8 mouse cellular contexts compared by ENCODE assay signal in the genomic region with DNA sequence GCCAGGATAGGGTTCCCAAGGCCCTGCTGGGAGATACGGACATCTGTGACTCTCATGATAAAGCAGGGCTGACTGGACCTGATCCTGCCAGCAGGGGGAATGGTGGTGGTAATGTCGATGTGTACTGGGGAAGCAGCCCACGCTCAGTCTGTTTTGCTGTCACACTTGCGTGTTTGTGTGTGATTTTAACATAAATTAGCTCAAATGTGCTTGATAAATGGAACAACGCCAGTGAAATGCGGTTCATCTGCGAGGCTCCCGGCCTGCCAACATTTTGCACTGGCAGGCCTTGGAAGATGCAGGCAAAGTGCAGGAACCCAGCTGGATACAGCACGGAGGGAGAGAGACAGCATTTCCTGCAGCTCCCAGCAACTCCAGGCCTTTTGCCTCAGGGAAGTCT.
DNase-seq lines count a peak whose midpoint lies in the region; ATAC-seq lines count a peak whose summit lies in the region.

No protein-coding gene starts in this region.

- 29% methylated on average over 9 of the region's 9 CpGs for WGBS in heart, embryonic 11.5 days (ENCODE audit: insufficient replicate concordance)
- 25% methylated on average over 9 of the region's 9 CpGs for WGBS in forebrain, embryonic 14.5 days
- 33% methylated on average over 8 of the region's 9 CpGs for WGBS in neural tube, embryonic 14.5 days

- H3K9me3 ChIP-seq in heart, embryonic 11.5 days (replicated peaks; ENCODE audit: control insufficient read depth, low read length) = no peaks in the 10 kb centered on the region
- no peaks in the 10 kb centered on the region for H3K9me3 ChIP-seq in forebrain, embryonic 14.5 days (replicated peaks; ENCODE audit: control insufficient read depth, low read length)
- no peaks in the 10 kb centered on the region for H3K9me3 ChIP-seq in neural tube, embryonic 14.5 days (ENCODE audit: control insufficient read depth, low read length)

- intact Hi-C loops in heart, postnatal 36 days (cut with DNase I) = no loop called here

- no peaks in the 10 kb centered on the region for H3K36me3 ChIP-seq in heart, embryonic 11.5 days (ENCODE audit: control insufficient read depth, insufficient read depth, low read length)
- no peaks in the 10 kb centered on the region for H3K36me3 ChIP-seq in forebrain, embryonic 14.5 days (ENCODE audit: control insufficient read depth, insufficient read depth, low read length)
- H3K36me3 ChIP-seq in neural tube, embryonic 14.5 days (ENCODE audit: control insufficient read depth, insufficient read depth, low read length) = no peaks in the 10 kb centered on the region

- no peak for ATAC-seq in heart, embryonic 11.5 days (replicated peaks; ENCODE audit: insufficient number of reproducible peaks, low FRiP score, low TSS enrichment)
- ATAC-seq in forebrain, embryonic 14.5 days = peak; percentile 84
- peak; percentile 50; the same call in 1 of the 2 replicates for ATAC-seq in neural tube, embryonic 14.5 days (ENCODE audit: low read depth)

- H3K4me2 ChIP-seq in heart, embryonic 11.5 days = peak overlapping the region; percentile 24; the same call in 1 of the 2 replicates
- H3K4me2 ChIP-seq in forebrain, embryonic 14.5 days (ENCODE audit: low read length) = 0 out of 2 replicates have a peak overlapping the region, but pooled peaks have one; percentile 7
- H3K4me2 ChIP-seq in neural tube, embryonic 14.5 days (ENCODE audit: low read depth, low read length) = no peak overlapping the region

- no peaks in the 10 kb centered on the region for H3K27me3 ChIP-seq in heart, embryonic 11.5 days (ENCODE audit: control insufficient read depth, insufficient read depth, low read length)
- no peaks in the 10 kb centered on the region for H3K27me3 ChIP-seq in forebrain, embryonic 14.5 days (replicated peaks; ENCODE audit: control insufficient read depth, insufficient read depth, low read length)
- H3K27me3 ChIP-seq in neural tube, embryonic 14.5 days (ENCODE audit: control insufficient read depth, insufficient read depth, low read length) = no peaks in the 10 kb centered on the region

- H3K4me1 ChIP-seq in heart, embryonic 11.5 days (ENCODE audit: control insufficient read depth, insufficient read depth, low read length) = no peaks in the 10 kb centered on the region
- H3K4me1 ChIP-seq in forebrain, embryonic 14.5 days (ENCODE audit: control insufficient read depth, insufficient read depth, low read length) = peaks cover 7% of the 10 kb centered on the region; the same call in 1 of the 2 replicates
- peaks cover 5% of the 10 kb centered on the region; the same call in 1 of the 2 replicates for H3K4me1 ChIP-seq in neural tube, embryonic 14.5 days (ENCODE audit: control insufficient read depth, insufficient read depth, low read length)

- no peak overlapping the region for H3K4me3 ChIP-seq in heart, embryonic 11.5 days (ENCODE audit: low read depth, low read length)
- no peak overlapping the region for H3K4me3 ChIP-seq in forebrain, embryonic 14.5 days (ENCODE audit: low read depth, low read length)
- H3K4me3 ChIP-seq in neural tube, embryonic 14.5 days (ENCODE audit: low read depth, low read length) = no peak overlapping the region

- no peak overlapping the region for H3K27ac ChIP-seq in heart, embryonic 11.5 days (ENCODE audit: low read depth, low read length)
- peak overlapping the region; percentile 33; the same call in 1 of the 2 replicates for H3K27ac ChIP-seq in forebrain, embryonic 14.5 days (ENCODE audit: low read depth, low read length)
- no peak overlapping the region for H3K27ac ChIP-seq in neural tube, embryonic 14.5 days (ENCODE audit: low read depth, low read length)

- DNase-seq in heart, postnatal 36 days = no peak
- peak; percentile 3 for DNase-seq in adipocyte (ENCODE audit: low spot score)
- DNase-seq in forebrain, embryonic 14.5 days (ENCODE audit: low spot score) = peak; percentile 90
- peak; percentile 93 for DNase-seq in layer of hippocampus, adult 9-11 months
- no peak for DNase-seq in adrenal gland, adult 2 months
- DNase-seq in thymus, adult 18-20 months = no peak

- H3K9ac ChIP-seq in heart, embryonic 11.5 days (ENCODE audit: low read depth, low read length) = no peak overlapping the region
- H3K9ac ChIP-seq in forebrain, embryonic 14.5 days (ENCODE audit: low read length) = no peak overlapping the region
- no peak overlapping the region for H3K9ac ChIP-seq in neural tube, embryonic 14.5 days (replicated peaks; ENCODE audit: low read depth, low read length)

Comparison
In these comparisons a context has a peak if more than half of its experiments do, and no peak if none do; other contexts are left out.
1. DNase-seq: peak in adipocyte (single experiment), forebrain, embryonic 14.5 days (single experiment) and layer of hippocampus, adult 9-11 months (single experiment); none in heart, postnatal 36 days (0 of 2), adrenal gland, adult 2 months (single experiment) and thymus, adult 18-20 months (0 of 2).